Mouse (Mus musculus) thymus, adult 2 months (tissue): Measurements from ENCODE around the gene Ctnna3.

Source experiments
- CTCF ChIP-seq: fragments of 200-500 bp; IDR thresholded peaks from 2 replicates; pipeline ENCODE4 v1.5.1; 2012; ENCODE audit warnings: mild to moderate bottlenecking, control low read depth, low read length, moderate library complexity, borderline replicate concordance; ENCODE audit not compliant: control insufficient read depth, poor library complexity, insufficient read depth; ENCODE audit errors: extremely low read depth
- POLR2A ChIP-seq: fragments of 200-500 bp; IDR thresholded peaks from 2 replicates; pipeline ENCODE4 v1.6.1; 2012; ENCODE audit warnings: mild to moderate bottlenecking, low read length, control low read depth, moderate library complexity; ENCODE audit not compliant: control insufficient read depth, poor library complexity, insufficient read depth; ENCODE audit errors: extremely low read depth

GRCm38 (mm10) chr10:63541754-63542153, 111.9 kb downstream of the Ctnna3 start:
- TF ChIP-seq CTCF (no peak), POLR2A (no peak)
